Mouse (Mus musculus) E14TG2a.4 (cell line): ENCODE data around the gene Rasal3.

Experiments used
- CTCF ChIP-seq: conservative IDR thresholded peaks from 2 replicates; pipeline ENCODE4 v1.5.1; 2014; ENCODE audit warnings: low read length
- NANOG ChIP-seq: IDR thresholded peaks from 2 replicates; pipeline ENCODE4 v1.6.1; 2014; ENCODE audit warnings: borderline replicate concordance, low read length, mixed read lengths
- POU5F1 ChIP-seq: IDR thresholded peaks from 2 replicates; pipeline ENCODE4 v1.6.1; 2014; ENCODE audit warnings: low read length, borderline replicate concordance

DNA sequence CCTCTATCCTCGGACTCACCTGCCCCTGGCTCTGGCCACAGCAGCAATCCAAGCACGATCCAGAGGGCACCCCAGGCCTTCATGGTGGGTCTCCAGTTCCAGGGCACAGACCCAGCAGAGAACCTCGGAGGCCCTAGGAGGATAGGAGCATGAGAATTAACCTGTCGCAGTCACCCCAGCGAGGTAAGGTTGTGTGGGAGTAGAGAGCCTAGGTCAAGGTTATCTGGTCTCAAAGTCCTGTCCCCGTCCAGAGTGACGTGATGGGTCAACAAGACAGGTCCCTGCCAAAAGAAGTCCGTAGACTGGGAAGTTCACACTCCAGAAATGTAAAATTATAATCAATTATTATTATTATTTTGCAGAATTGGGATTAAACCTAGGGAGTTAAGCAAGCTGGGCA, 17.4 kb upstream of the Rasal3 start:
- TF ChIP-seq CTCF: no peak
- TF ChIP-seq NANOG: no peak
- no peak for TF ChIP-seq POU5F1
